Mouse (Mus musculus): ENCODE results near the gene Gtf2f1. TPM values are rescaled to one million over a fixed set of nuclear protein-coding genes. Genes with fewer than 3 reads are reported as not detected.

Gtf2f1 gene
- 60.1 and 66.8 TPM in 2 replicates for polyA plus RNA-seq (2012; rRNA removed)

GRCm38 (mm10) chr17:57011236-57012141 lies at the start of gene Gtf2f1, which contains the start of gene Gm17949:
Gene Gtf2f1 (minus strand): TSS chr17:57011288.
Gene Gm17949 (plus strand): TSS chr17:57011469.

GRCm38 (mm10) chr17:57059486-57059977 lies 48.4 kb upstream of the Gtf2f1 start, which contains the start of gene Slc25a23:
Gene Slc25a23 (minus strand): TSS chr17:57059863.

GRCm38 (mm10) chr17:57058891-57059485 lies 47.9 kb upstream of the Gtf2f1 start, which contains the start of gene Crb3:
Gene Crb3 (plus strand): TSS chr17:57059105.

GRCm38 (mm10) chr17:57041554-57041953 lies 30.5 kb upstream of the Gtf2f1 start, which contains the start of gene Slc25a41:
Gene Slc25a41 (minus strand): TSS chr17:57041654.

GRCm38 (mm10) chr17:57030931-57031660 lies 20.0 kb upstream of the Gtf2f1 start, which contains the start of gene Khsrp:
Gene Khsrp (minus strand): TSS chr17:57031522.

GRCm38 (mm10) chr17:56999968-57000609 lies 11.0 kb downstream of the Gtf2f1 start, which contains the start of gene Pspn:
Gene Pspn (minus strand): TSS chr17:57000018.

GRCm38 (mm10) chr17:56997029-56997667 lies 13.9 kb downstream of the Gtf2f1 start, which contains the start of gene Alkbh7:
Gene Alkbh7 (plus strand): TSS chr17:56997339.

GRCm38 (mm10) chr17:56990115-56990746 lies 20.9 kb downstream of the Gtf2f1 start, which contains the start of gene Clpp:
Gene Clpp (plus strand): TSS chr17:56990305.

GRCm38 (mm10) chr17:56982013-56982412 lies 29.1 kb downstream of the Gtf2f1 start, which contains the start of gene Acer1:
Gene Acer1 (minus strand): TSS chr17:56982126.

Other genes starting within 250 kb of the Gtf2f1 start
- 16.5 and 17.4 TPM in 2 replicates for gene Dus3l, start 246.5 kb downstream of the Gtf2f1 start, polyA plus RNA-seq (2012; rRNA removed)
- gene Prr22, start 241.0 kb downstream of the Gtf2f1 start, polyA plus RNA-seq (2012; rRNA removed): 0.90 and 1.2 TPM in 2 replicates
- 8.5 and 10.7 TPM in 2 replicates for gene Rfx2, start 180.3 kb downstream of the Gtf2f1 start, polyA plus RNA-seq (2012; rRNA removed)
- gene Acsbg2, start 136.8 kb downstream of the Gtf2f1 start, polyA plus RNA-seq (2012; rRNA removed): not detected in 2 replicates
- gene 1700061G19Rik, start 135.8 kb downstream of the Gtf2f1 start, polyA plus RNA-seq (2012; rRNA removed): 0.01 TPM in 2 replicates
- gene Mllt1, start 75.9 kb downstream of the Gtf2f1 start, polyA plus RNA-seq (2012; rRNA removed): 10.1 and 11.0 TPM in 2 replicates
- not detected in 2 replicates for gene Acer1, start 29.2 kb downstream of the Gtf2f1 start, polyA plus RNA-seq (2012; rRNA removed)
- 57.9 and 62.5 TPM in 2 replicates for gene Clpp, start 21.0 kb downstream of the Gtf2f1 start, polyA plus RNA-seq (2012; rRNA removed)
- 9.1 and 11.2 TPM in 2 replicates for gene Alkbh7, start 13.9 kb downstream of the Gtf2f1 start, polyA plus RNA-seq (2012; rRNA removed)
- not detected in 2 replicates for gene Pspn, start 11.3 kb downstream of the Gtf2f1 start, polyA plus RNA-seq (2012; rRNA removed)
- gene Gm17949, start 181 bp upstream of the Gtf2f1 start, polyA plus RNA-seq (2012; rRNA removed): not detected in 2 replicates
- gene Khsrp, start 20.2 kb upstream of the Gtf2f1 start, polyA plus RNA-seq (2012; rRNA removed): 30.1 and 35.2 TPM in 2 replicates
- not detected in 2 replicates for gene Slc25a41, start 30.4 kb upstream of the Gtf2f1 start, polyA plus RNA-seq (2012; rRNA removed)
- 4.4 and 5.0 TPM in 2 replicates for gene Crb3, start 47.8 kb upstream of the Gtf2f1 start, polyA plus RNA-seq (2012; rRNA removed)
- 7.2 and 9.3 TPM in 2 replicates for gene Slc25a23, start 48.6 kb upstream of the Gtf2f1 start, polyA plus RNA-seq (2012; rRNA removed)
- gene Dennd1c, start 67.2 kb upstream of the Gtf2f1 start, polyA plus RNA-seq (2012; rRNA removed): 0.93 and 1.6 TPM in 2 replicates
- 0.18 and 0.37 TPM in 2 replicates for gene Tubb4a, start 76.5 kb upstream of the Gtf2f1 start, polyA plus RNA-seq (2012; rRNA removed)
- gene Tnfsf9, start 94.0 kb upstream of the Gtf2f1 start, polyA plus RNA-seq (2012; rRNA removed): 0.46 and 0.59 TPM in 2 replicates
- gene Cd70, start 138.5 kb upstream of the Gtf2f1 start, polyA plus RNA-seq (2012; rRNA removed): not detected in 2 replicates
- 2.1 and 2.4 TPM in 2 replicates for gene Tnfsf14, start 182.9 kb upstream of the Gtf2f1 start, polyA plus RNA-seq (2012; rRNA removed)
- 240 and 245 TPM in 2 replicates for gene C3, start 216.8 kb upstream of the Gtf2f1 start, polyA plus RNA-seq (2012; rRNA removed)
- gene Gpr108, start 237.2 kb upstream of the Gtf2f1 start, polyA plus RNA-seq (2012; rRNA removed): 7.1 and 7.9 TPM in 2 replicates
- gene Trip10, start 238.2 kb upstream of the Gtf2f1 start, polyA plus RNA-seq (2012; rRNA removed): 6.3 and 7.9 TPM in 2 replicates